Mouse (Mus musculus): ENCODE data around the gene Cyp8b1.

DNA sequence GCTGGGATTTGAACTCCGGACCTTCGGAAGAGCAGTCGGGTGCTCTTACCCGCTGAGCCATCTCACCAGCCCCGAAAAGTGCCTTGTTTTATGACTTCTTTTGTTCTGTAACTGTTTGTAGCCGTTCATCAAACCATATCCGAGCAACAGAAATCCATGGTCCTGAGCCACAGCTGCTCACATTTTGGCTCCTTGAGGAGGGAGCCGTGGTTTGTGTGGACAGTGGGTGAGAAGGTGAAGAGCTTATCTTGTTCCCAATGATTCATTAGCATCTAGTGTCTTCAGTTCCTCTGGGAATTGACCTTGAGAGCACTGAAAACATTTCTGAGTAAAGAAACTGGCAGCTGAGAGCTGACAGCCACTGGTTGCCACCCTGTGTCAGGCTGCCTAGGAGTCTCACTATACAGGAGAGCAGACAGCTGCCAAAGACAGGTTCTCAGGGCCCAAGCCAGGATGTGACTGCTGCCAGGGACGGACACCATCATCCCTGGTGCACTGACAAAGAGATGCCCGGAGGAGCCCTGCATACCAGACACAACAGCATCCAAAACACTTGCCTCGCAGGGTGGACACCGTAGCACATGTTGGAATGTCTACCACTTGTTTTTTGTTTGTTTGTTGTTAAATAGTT is 23.9 kb downstream of the Cyp8b1 start:
- TF ChIP-seq CTCF (IDR thresholded peaks at IDR 0.05; ENCODE audit: borderline replicate concordance, insufficient read depth, low read depth, low read length): no peak
- no peak for TF ChIP-seq POLR2A (IDR thresholded peaks at IDR 0.05; ENCODE audit: borderline replicate concordance, insufficient read depth, low read length)

All from cerebellum, adult 2 months (tissue).